Mouse (Mus musculus) adrenal gland, adult 2 months (tissue): Measurements from ENCODE around the gene Chrm4. TPM values are rescaled to one million over a fixed set of nuclear protein-coding genes. Genes with fewer than 3 reads are reported as not detected.
A peak's percentile ranks its signal among the peaks of the same experiment; 100 is the strongest.

Experiments used
- DNase-seq: peaks from one replicate; pipeline ENCODE4 v3.0.0; 2021
- polyA plus RNA-seq: library from polyadenylated mRNA; depleted of rRNA; stranded (reverse); fragments of >200 nt; gene quantifications from 2 replicates; pipeline ENCODE4 v1.2.3, GENCODE M21; 2012
- total RNA-seq, 2 experiments: library from RNA; stranded (reverse); gene quantifications; 2 replicates each; pipeline ENCODE4 v1.2.3; 2021

Gene Chrm4
- total and polyA plus RNA-seq, 3 experiments = 0.49 to 3.1 (median 2.1) TPM

DNA sequence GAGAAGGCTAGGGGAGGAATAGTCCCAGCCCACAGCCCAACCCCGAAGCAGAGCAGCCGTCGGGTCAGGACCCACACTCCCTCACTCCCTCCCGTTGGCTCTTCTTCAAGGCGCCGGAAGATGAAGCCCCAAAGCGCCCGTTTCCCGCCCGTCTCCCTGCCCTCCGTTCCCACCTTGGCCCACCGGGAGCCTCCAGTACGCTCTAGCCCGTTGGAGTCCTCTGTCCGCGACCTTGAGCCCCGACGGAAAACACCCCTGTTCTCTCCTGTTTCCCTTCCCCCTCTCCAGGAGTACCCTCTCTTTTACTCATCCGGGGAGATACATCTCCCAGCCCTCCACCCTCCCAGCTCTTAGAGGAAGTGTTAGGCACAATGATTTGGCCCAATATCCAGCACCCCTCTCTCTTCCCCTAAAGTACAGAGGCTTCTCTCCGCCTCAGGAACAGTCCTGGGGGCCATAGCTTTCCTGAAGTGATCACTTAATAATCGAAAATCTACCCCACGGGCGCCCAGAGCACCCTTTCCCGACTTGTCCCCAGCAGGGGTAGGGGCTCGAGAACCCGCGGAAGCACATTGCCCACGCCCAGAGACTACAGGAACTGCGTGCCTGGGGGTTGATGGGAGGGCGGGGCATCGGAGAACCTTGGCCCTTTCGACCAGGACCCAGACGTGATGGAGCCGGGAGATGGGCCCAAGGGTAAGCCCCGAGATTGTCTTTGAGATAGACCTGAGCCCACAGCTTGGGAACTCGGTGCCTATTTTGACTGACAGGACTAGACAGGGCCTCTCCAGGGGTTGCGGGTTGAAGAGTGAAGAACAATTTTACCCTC, 4.2 kb upstream of the Chrm4 start:
- no peak for DNase-seq

- DNase-seq = peak; percentile 79
Observed at GRCm38 (mm10) chr2:91923415-91924337, 3.4 kb upstream of the Chrm4 start.

DNA sequence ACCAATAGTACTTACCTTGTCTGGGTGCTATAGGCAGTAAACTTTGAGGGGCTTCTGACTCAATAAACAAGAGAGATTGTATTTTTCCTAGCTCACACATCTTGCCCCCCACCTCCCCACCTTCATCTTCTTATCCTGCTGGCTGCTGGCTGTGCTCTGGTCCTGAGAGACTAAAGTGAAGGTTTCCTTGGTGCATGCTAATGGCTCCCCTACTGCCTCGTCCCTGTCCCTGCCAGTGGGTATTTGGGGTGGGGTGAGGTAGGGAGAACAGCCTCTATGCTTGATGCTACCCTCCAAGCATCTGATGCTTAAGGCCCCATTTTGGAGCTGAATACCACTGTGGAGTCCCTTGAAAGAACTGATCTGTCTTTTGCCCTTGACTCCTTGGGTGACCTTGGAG, 2.3 kb upstream of the Chrm4 start:
- no peak for DNase-seq

DNA sequence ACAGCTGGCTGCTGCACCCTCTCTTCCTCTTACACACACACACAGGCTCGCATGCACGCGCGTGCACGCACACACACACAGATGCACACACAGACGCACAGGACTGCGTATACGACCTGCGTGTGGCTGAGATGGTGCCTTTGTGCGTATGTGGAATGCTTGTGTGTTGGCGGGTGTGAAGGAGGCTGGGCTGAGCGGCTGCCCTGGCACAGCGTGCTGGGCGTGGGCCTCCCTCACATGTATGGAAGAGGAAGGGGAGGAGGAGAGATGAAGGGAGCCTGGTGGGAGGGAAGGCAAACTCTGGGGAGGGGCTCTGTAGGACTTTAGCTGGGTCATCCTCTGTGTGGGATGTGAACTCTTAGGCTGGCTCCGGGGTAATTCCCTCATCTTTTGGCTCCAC, 1.6 kb upstream of the Chrm4 start:
- DNase-seq = no peak

- DNase-seq = peak; percentile 78
Observed at GRCm38 (mm10) chr2:91927826-91928533, 931 bp downstream of the Chrm4 start.

DNA sequence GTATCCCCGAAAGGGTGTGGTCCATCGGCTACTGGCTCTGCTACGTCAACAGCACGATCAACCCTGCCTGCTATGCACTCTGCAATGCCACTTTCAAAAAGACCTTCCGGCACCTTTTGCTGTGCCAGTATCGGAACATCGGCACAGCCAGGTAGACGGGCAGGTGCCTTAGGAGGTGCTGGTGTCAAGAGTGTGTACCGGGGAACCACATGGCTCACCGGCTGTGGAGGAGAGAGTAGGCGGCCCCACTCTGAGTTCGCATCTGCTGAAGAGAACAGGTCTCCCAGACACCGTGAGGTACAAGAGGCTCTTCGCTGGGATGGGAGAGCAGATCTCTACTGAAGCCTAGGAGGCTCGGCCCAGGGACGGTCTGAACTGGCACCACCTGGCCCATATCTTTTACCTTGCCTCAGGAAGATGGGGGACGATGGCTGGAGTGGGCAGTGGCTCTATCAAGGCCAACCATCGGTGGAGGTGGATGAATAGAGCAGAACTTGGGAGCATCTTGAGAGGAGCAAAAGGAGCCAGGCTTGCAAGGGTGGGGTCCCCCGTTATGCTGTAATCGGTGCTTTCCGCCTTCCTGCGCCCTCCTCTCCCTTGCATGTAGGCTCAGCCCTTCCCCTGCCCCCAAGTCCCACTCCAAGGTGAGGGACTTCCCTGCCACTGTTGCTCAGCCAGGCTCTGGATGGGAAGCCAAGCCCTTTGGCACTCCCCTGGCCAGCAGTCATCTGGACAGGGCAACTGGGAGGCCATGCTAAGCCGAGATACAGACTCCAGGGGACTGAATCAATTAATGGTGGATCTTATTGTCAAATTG, 1.7 kb downstream of the Chrm4 start:
- DNase-seq = no peak

DNA sequence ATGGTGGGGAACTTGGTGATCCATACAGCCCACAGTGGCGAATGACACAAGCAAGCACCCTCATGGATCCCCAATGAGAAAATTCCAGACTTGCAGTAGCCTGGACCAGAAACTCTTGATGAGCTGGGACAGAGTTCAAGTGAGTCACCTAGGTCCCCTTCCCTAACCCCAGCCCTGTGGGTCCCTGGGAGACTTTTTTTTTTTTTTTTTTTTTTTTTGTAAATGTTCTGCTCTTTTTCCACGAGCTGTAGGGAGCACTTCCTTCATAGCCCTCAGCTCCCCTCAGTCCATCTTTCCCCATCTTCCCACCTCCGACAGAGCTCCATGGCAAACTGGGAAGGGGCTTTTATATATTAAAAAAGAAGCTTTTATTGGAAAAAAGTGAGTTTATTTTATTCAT, 2.4 kb downstream of the Chrm4 start:
- DNase-seq = no peak

- peak; percentile 68 for DNase-seq
Observed at GRCm38 (mm10) chr2:91929936-91930335, 2.9 kb downstream of the Chrm4 start.

DNA sequence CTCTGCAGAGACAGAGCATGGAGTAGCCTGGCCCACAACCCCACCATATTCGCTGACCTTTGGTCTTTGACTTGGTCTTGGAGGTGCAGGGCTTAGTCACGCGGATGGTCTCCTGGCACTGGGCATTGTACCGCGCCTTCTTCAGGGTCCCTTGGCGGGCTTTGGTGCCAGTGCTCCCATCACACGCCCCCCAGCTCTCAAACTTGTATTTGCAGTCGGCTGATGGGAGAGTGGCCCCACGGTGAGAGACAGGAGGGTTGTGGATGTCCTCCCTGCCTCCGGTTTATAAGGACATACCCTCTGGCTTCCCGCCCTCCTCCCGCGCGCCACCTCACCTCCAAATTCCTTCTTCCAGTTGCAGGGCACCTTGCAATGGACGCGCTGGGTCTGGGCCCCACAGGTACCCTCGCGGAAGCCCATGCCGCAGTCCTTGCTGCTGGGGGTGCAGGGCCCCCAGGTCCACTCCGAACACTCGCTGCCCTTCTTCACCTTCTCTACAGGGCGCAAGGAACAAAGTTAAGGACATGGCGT, 3.8 kb downstream of the Chrm4 start:
- no peak for DNase-seq

- no peak for DNase-seq
Observed at GRCm38 (mm10) chr2:91931328-91932159, 4.5 kb downstream of the Chrm4 start.

DNA sequence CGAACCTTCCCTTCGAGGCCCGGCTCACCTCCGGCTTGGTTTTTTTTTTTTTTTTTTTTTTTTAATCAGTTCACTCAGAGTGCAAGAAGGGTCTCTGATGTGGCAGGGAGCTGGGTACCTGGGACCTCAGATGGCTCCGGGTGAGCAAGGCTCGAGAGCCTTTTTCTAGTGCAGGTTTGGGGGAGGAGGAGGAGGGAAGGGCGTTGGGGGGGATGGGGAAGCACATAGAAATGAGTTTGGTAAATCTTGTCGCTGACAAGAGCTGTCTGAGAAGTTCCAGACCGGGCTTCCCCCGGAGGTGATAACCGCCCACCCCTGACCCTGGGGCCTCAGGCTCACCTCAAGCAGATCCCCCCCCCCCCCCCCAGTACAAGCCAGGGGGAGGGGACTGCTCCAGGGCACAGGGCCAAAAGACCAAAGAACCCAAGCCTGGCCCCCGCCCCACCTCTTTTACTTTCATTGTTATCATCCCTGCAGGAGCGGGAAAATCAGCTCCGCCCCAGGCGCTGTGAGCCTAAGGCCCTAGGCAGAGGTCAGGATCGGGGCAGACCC, 5.2 kb downstream of the Chrm4 start, which contains the start of gene Mdk:
Mdk (minus strand) TSS at position 138 of the 552 bp plus-strand sequence.
- DNase-seq = no peak

DNA sequence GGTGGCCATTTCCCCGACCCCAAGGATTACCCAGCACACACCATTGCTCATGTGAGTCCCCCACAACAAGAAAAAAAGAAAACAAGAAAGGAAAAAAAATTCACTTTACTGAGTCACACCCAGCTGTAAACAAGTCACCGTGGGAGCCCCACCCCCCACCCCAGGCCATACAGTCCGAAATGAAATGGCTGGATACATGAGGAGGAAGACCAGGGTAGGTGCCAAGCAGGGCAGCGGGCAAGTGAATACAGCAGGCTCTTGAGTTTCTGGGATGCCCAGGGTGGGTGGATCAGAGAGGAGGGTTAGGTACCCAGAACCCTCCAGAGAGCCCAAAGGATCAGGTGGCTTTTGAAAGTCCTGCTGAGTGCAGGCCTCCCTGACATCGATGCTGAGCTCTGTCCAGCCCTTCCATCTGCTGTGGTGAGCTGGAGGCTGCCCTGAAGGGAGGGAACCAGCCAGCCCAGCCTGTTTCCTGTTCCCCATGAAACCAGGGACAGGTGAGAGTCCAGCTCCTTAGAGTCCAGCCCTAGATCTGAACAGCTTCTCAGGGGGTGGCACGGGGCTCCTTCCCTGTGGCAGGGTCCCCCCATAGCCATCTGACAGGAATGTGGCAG, 5.8 kb downstream of the Chrm4 start:
- DNase-seq = no peak

DNA sequence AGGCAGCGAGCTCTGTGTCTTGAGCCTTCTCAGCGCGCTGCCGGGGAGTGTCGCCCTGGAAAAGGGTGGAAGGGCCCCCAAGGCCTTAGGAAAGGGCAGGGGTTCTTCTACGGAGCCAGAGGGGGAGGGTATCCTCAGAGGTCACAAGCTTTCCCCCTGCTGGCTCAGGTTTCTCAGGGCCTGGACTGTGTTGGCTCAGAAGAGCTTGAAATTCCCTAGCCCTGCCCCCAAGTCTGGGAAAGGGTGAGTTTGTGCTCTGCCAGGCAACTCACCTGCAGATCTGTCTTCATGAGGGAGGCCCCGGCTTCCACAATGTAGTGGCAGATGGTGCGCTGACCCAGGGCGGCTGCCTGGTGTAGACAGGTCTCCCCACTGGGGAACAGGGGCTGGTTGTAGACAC, 6.4 kb downstream of the Chrm4 start:
- no peak for DNase-seq

DNA sequence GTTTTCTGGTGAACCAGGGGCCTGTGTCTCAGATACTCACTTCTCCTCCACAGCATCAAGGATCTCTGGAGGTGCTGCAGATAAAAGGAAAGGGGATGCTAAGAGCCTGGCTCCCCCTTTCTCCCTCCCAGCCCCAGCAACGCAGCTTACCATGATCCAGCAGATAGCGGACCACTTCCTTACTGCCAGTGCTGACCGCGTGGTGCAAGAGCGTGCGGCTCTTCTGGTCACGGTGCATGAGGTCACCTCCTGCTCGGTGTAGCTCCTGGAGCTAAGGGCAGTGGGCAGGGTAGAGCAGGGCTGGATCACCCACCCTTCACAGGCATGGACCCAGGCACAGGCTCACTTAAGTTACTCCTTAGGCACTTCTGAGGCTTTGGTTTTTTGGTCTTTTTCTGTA, 7.0 kb downstream of the Chrm4 start:
- DNase-seq = no peak

DNA sequence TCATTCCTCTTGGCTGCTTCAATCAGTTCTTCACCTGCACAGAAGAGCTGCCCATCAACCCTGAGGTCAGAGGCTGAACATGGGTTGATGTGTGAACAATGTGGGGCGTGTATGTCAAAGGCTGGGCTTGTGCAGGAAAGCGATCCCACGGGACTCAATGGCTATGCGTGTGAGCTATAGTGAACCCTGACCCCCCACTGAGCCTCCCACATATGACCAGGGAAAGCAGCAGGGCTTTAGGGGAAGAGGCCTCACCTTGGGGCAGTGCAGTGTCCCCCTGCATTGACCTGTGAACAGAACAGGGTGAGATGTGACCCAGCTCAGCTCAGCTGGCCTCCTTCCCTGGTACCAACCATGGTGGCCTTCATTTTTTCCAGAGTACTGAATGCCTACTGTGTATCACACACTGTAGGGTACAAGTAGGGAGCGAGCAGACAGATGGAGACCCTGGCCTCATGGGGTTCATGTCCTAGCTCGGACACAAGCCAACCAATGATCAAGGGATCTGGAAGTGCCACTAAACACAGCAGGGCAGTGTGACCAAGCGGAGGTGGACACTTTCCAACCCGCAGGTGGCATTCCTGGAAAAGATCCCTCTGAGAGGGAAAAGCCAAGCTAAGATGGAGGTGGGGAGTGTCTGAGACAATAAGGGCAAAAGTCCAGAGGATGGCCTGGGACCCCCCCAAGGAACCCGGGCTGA, 7.9 kb downstream of the Chrm4 start:
- no peak for DNase-seq

DNA sequence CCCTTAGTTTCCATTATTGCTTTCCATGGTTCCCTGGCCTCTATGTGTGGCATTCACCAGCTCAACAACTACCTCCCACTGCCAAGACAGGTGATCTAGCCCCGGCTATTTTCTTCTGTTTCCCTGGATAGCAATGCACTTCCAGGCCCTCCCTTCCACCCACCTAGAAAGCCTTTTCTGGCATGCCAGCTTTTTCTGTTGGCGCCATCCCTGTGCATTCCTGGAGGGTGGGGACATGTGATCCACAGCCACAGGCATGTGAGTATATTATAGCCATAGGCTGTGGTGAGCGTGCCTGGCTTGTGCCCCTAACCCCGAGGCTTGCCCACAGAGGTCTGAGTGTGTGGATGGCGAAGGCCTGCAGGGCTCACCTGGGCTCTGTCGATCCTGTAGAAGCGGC, 9.1 kb downstream of the Chrm4 start:
- DNase-seq = no peak

DNA sequence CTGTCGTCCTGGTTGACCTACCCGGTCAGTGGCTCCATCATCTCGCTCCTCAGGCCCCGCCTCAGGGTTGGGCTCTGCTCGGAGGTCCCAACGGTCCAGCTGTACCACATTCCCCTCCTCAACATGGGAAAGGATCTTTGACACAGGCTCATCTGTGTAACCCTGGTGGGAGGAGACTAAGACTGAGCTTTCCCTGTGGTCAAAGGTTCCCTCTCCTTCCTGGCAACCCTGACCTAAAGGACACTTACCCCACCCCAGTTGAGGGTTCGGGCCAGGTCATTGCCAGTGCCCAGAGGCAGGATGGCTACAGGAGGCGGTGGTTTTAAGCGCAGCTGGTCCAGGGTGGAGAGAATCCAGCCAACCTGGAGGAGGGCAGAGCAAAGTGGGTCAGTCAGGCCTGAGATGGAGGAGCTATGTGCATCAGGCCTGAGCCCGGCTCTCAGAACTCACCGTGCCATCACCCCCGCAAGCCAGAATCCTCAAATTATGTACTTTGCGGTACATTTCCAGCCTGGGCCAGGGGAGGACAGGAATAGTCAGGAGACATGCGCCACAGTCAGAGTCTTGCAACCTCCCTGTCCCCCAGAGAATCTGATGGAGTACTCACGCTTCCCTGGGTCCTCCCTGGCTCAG, 12.4 kb downstream of the Chrm4 start:
- DNase-seq = no peak

DNA sequence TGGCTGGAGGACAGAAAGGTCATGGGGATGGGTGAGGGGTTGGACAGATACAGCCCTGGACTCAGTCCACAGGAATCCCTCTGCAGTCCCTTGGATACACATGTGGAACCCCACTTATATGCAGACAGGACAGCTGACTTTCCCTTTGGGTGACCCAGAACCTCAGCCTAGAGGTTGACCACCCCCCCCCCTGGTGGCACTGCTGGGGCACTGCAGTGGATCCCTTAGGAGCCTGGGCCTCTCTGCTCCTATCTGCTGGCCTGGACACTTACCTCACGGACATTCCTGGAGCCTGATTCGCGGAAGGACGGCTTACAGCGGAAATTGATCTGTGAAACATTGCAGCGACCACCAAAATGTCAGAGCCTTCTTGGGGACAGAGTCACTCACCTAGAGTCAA, 15.3 kb downstream of the Chrm4 start:
- DNase-seq = no peak
